Comparison of ENCODE assay signal across 10 mouse cellular contexts in genomic region chr9:32685793-32686558, GRCm38 (mm10). TPM values are rescaled to one million over a fixed set of nuclear protein-coding genes. Genes with fewer than 3 reads are reported as not detected.
A peak's percentile ranks its signal among the peaks of the same experiment; 100 is the strongest.
DNase-seq lines count a peak whose midpoint lies in the region; ATAC-seq and TF ChIP-seq lines count a peak whose summit lies in the region.
"Had no signal": no experiment of that assay in that cellular context is flagged by ENCODE, and none has a peak within 500 bp of the region (broad histone marks: within the 10 kb centered on the region; RNA-seq: fewer than 3 reads in every experiment).

No protein-coding gene starts in this region.

- no peak overlapping the region for H3K4me3 ChIP-seq in intestine, embryonic 14.5 days (ENCODE audit: low read depth, low read length)
- no peak overlapping the region for H3K4me3 ChIP-seq in intestine, postnatal 0 days (ENCODE audit: low read depth, low read length)
- no peak overlapping the region for H3K4me3 ChIP-seq in hindbrain, embryonic 14.5 days (replicated peaks; ENCODE audit: low read length)
- H3K4me3 ChIP-seq: left cerebral cortex, adult 2 months had no signal

- H3K9ac ChIP-seq in intestine, embryonic 14.5 days (ENCODE audit: low read length) = no peak overlapping the region
- H3K9ac ChIP-seq in intestine, postnatal 0 days (ENCODE audit: low read depth, low read length) = no peak overlapping the region
- H3K9ac ChIP-seq in hindbrain, embryonic 14.5 days = no peak overlapping the region

- H3K27ac ChIP-seq in intestine, embryonic 14.5 days (ENCODE audit: low read depth) = no peak overlapping the region
- H3K27ac ChIP-seq in intestine, postnatal 0 days (ENCODE audit: low read depth, low read length) = no peak overlapping the region
- H3K27ac ChIP-seq in hindbrain, embryonic 14.5 days = no peak overlapping the region
- H3K27ac ChIP-seq: left cerebral cortex, adult 2 months had no signal

- no peaks in the 10 kb centered on the region for H3K27me3 ChIP-seq in intestine, embryonic 14.5 days (replicated peaks; ENCODE audit: control insufficient read depth, insufficient read depth, low read length)
- no peaks in the 10 kb centered on the region; the same call in 1 of the 2 replicates for H3K27me3 ChIP-seq in intestine, postnatal 0 days (replicated peaks; ENCODE audit: control insufficient read depth, insufficient read depth, low read length)
- H3K27me3 ChIP-seq in hindbrain, embryonic 14.5 days (ENCODE audit: control insufficient read depth, insufficient read depth, low read length) = peaks cover 95% of the 10 kb centered on the region

- 0 out of 2 replicates have a peak, but pooled peaks have one; percentile 27 for ATAC-seq in intestine, embryonic 14.5 days (replicated peaks; ENCODE audit: low FRiP score, low TSS enrichment, low read depth)
- ATAC-seq in intestine, postnatal 0 days = no peak
- ATAC-seq in hindbrain, embryonic 14.5 days (ENCODE audit: low FRiP score) = peak; percentile 94
- ATAC-seq in monocyte, adult 5-6 weeks (replicated peaks; ENCODE audit: insufficient number of reproducible peaks, low FRiP score, low TSS enrichment, poor library complexity, severe bottlenecking) = 0 out of 2 replicates have a peak, but pooled peaks have one; percentile 47
- no peak for ATAC-seq in erythroid progenitor cell, adult 5-6 weeks (replicated peaks; ENCODE audit: low FRiP score, poor library complexity, severe bottlenecking)

- WGBS in intestine, embryonic 14.5 days = 45% methylated on average over 8 of the region's 8 CpGs
- 46% methylated on average over 8 of the region's 8 CpGs for WGBS in intestine, postnatal 0 days
- 7% methylated on average over 8 of the region's 8 CpGs for WGBS in hindbrain, embryonic 14.5 days

- DNase-seq in intestine, embryonic 14.5 days (ENCODE audit: low spot score) = peak; percentile 49
- DNase-seq in embryo, embryonic 11 days = peak; percentile 72
- DNase-seq in hindbrain, embryonic 14.5 days (ENCODE audit: low spot score) = peak; percentile 62
- no peak for DNase-seq in urinary bladder, postnatal 4 days (ENCODE audit: low spot score in 2 of 2)
- no peak for DNase-seq in kidney, postnatal 14 days
- DNase-seq: heart, adult 18-20 months had no signal

- no peak for TF ChIP-seq CTCF in intestine, postnatal 0 days (IDR thresholded peaks at IDR 0.05; ENCODE audit: low read depth)

- H3K9me3 ChIP-seq in intestine, embryonic 14.5 days (ENCODE audit: control insufficient read depth, low read length) = no peaks in the 10 kb centered on the region
- no peaks in the 10 kb centered on the region for H3K9me3 ChIP-seq in intestine, postnatal 0 days (ENCODE audit: control insufficient read depth)
- no peaks in the 10 kb centered on the region for H3K9me3 ChIP-seq in hindbrain, embryonic 14.5 days (ENCODE audit: control insufficient read depth, low read length)

- H3K4me1 ChIP-seq in intestine, embryonic 14.5 days (replicated peaks; ENCODE audit: control insufficient read depth, insufficient read depth, low read length) = no peaks in the 10 kb centered on the region
- no peaks in the 10 kb centered on the region for H3K4me1 ChIP-seq in intestine, postnatal 0 days (replicated peaks; ENCODE audit: control insufficient read depth, insufficient read depth, low read length)
- peaks cover 4% of the 10 kb centered on the region for H3K4me1 ChIP-seq in hindbrain, embryonic 14.5 days (replicated peaks; ENCODE audit: control insufficient read depth, insufficient read depth, low read length)

- H3K4me2 ChIP-seq in intestine, embryonic 14.5 days (ENCODE audit: low read length) = no peak overlapping the region
- no peak overlapping the region for H3K4me2 ChIP-seq in intestine, postnatal 0 days (replicated peaks; ENCODE audit: low read depth)
- no peak overlapping the region for H3K4me2 ChIP-seq in hindbrain, embryonic 14.5 days (replicated peaks)

- H3K36me3 ChIP-seq in intestine, embryonic 14.5 days (ENCODE audit: control insufficient read depth, insufficient read depth, low read length) = no peaks in the 10 kb centered on the region
- H3K36me3 ChIP-seq in intestine, postnatal 0 days (ENCODE audit: control insufficient read depth, insufficient read depth) = no peaks in the 10 kb centered on the region
- H3K36me3 ChIP-seq in hindbrain, embryonic 14.5 days (replicated peaks; ENCODE audit: control insufficient read depth, insufficient read depth) = no peaks in the 10 kb centered on the region

RNA-seq across cellular contexts. Expression of gene Ets1, which starts 50.0 kb away (rescaled TPM):
- polyA plus RNA-seq in intestine, embryonic 14.5 days (2014; fragmentation: Nextera tagmentation; extraction: Ambion mirVana) = 46.3 and 51.3 TPM in 2 replicates
- 13.3 and 13.6 TPM in 2 replicates for polyA plus RNA-seq in intestine, postnatal 0 days (2015; fragmentation: Nextera tagmentation; extraction: Ambion mirVana)
- 19.1 and 20.9 TPM in 2 replicates for polyA plus RNA-seq in hindbrain, embryonic 14.5 days (2014; fragmentation: Nextera tagmentation; extraction: Ambion mirVana)
- 274 to 532 TPM (median 291 TPM) in 3 replicates for total RNA-seq in monocyte, adult 5-6 weeks (2017)
- total RNA-seq in erythroid progenitor cell, adult 5-6 weeks (2015; ENCODE audit: low replicate concordance) = 9.0 and 23.1 TPM in 2 replicates
- 17.5 and 22.3 TPM in 2 replicates for total RNA-seq in erythroid progenitor cell, adult 5-6 weeks (2017; ENCODE audit: low replicate concordance)

Comparison
In these comparisons a context has a peak if more than half of its experiments do, and no peak if none do; other contexts are left out.
1. ATAC-seq: peak in intestine, embryonic 14.5 days (single experiment), hindbrain, embryonic 14.5 days (single experiment) and monocyte, adult 5-6 weeks (single experiment); none in intestine, postnatal 0 days (single experiment) and erythroid progenitor cell, adult 5-6 weeks (single experiment).
2. DNase-seq: peak in intestine, embryonic 14.5 days (single experiment), embryo, embryonic 11 days (single experiment) and hindbrain, embryonic 14.5 days (single experiment); none in urinary bladder, postnatal 4 days (0 of 2) and kidney, postnatal 14 days (single experiment).